Mouse (Mus musculus) erythroblast, embryonic 14.5 days (primary cell): ENCODE data around the gene Prr7.

Source experiments
- GATA1 ChIP-seq: IDR thresholded peaks from 2 replicates; pipeline ENCODE4 v1.6.1; 2012; ENCODE audit warnings: low read length, inconsistent platforms, mixed read lengths
- TAL1 ChIP-seq: IDR thresholded peaks from 3 replicates; pipeline ENCODE4 v1.6.1; 2012; ENCODE audit warnings: low read length, inconsistent platforms, mixed read lengths

GRCm38 (mm10) chr13:55414743-55415380 lies 49.2 kb upstream of the Prr7 start, which contains the start of gene Pfn3:
- TF ChIP-seq TAL1: no peak
- no peak for TF ChIP-seq GATA1
